Mouse (Mus musculus): ENCODE data around the gene Vps36. TPM values are rescaled to one million over a fixed set of nuclear protein-coding genes. Genes with fewer than 3 reads are reported as not detected.

The Vps36 gene
- polyA plus RNA-seq, 1 experiment from 2014 or later = 42.7 TPM

DNA sequence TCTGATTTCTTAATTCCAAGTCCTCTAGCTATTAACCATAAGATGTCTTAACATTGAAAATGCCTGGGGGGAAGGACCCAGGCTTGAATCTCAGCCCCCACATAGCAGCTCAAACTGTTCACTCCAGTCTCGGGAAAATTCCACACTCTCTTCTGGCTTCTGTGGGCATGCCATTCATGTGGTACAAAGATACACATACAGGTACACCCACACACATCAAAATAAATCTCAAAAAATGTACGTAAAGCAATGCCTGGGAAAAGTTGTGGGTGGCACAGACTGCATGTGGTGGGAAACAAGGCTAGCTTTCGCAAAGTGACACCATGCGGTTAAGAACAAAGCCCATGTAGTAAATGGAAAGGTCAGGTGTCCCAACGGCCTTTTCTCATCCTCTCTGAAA lies 23.4 kb upstream of the Vps36 start:
- Histone ChIP-seq H3K4me2 (no peak overlapping the region), H3K9ac (no peak overlapping the region), H3K27ac (no peak overlapping the region), H3K9me3 (no peaks in the 10 kb centered on the region), H3K27me3 (no peaks in the 10 kb centered on the region), H3K36me3 (replicated peaks) (peaks cover 36% of the 10 kb centered on the region), H3K4me1 (0 out of 2 replicates have a peak, but pooled peaks cover 4% of the 10 kb centered on the region), H3K4me3 (replicated peaks) (no peak overlapping the region)
- WGBS = 82% methylated on average over 5 of the region's 5 CpGs
- no peak for ATAC-seq (ENCODE audit: low FRiP score)

DNA sequence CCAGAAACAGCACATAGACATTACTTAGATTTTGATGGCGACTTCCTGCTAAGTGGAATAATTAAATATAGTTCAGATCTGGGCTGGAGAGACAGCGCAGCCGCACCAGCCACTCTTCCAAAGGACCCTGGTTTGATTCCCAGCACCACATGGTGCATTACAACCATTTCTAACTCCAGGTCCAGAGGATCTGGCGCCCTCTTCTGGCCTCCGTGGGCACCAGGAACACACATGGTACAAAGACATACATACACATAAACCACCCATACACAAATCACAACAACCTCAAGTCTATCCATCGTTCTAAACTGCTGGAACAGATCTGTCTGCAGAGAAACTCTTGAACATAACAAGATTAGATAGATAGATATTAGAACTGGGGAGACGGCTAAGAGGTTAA lies 16.6 kb upstream of the Vps36 start:
- Histone ChIP-seq H3K9ac (no peak overlapping the region), H3K9me3 (no peaks in the 10 kb centered on the region), H3K4me2 (no peak overlapping the region), H3K27me3 (no peaks in the 10 kb centered on the region), H3K36me3 (replicated peaks) (peaks cover 56% of the 10 kb centered on the region), H3K4me3 (replicated peaks) (no peak overlapping the region), H3K4me1 (no peaks in the 10 kb centered on the region), H3K27ac (no peak overlapping the region)
- ATAC-seq (ENCODE audit: low FRiP score) = no peak
- WGBS = 97% methylated on average over 7 of the region's 7 CpGs

DNA sequence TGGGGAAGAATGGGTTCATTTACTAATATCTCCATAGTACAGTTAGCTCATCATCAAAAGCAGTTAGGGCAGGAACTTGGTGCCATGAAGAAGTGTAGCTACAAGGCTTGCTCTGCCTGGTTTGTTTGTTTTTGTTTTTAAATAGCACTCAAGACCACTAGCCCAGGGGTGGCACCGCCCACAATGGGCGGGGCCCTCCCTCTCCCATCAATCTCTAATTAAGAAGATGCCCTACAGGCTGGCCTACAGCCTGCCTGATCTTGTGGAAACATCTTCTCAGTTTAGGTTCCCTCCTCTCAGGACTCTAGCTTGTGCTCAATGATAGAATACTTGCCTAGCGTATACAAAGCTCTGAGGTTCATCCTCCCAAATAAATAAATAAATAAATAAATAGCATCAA lies 7.7 kb upstream of the Vps36 start:
- Histone ChIP-seq H3K27me3 (no peaks in the 10 kb centered on the region), H3K27ac (peak overlapping the region; percentile 82), H3K9me3 (no peaks in the 10 kb centered on the region), H3K4me3 (replicated peaks) (peak overlapping the region; percentile 60), H3K9ac (peak overlapping the region; percentile 63), H3K36me3 (replicated peaks) (0 out of 2 replicates have a peak, but pooled peaks cover 3% of the 10 kb centered on the region), H3K4me1 (peaks cover 12% of the 10 kb centered on the region), H3K4me2 (peak overlapping the region; percentile 61)
- 0% methylated on average over 3 of the region's 3 CpGs for WGBS
- ATAC-seq (ENCODE audit: low FRiP score) = peak; percentile 75

DNA sequence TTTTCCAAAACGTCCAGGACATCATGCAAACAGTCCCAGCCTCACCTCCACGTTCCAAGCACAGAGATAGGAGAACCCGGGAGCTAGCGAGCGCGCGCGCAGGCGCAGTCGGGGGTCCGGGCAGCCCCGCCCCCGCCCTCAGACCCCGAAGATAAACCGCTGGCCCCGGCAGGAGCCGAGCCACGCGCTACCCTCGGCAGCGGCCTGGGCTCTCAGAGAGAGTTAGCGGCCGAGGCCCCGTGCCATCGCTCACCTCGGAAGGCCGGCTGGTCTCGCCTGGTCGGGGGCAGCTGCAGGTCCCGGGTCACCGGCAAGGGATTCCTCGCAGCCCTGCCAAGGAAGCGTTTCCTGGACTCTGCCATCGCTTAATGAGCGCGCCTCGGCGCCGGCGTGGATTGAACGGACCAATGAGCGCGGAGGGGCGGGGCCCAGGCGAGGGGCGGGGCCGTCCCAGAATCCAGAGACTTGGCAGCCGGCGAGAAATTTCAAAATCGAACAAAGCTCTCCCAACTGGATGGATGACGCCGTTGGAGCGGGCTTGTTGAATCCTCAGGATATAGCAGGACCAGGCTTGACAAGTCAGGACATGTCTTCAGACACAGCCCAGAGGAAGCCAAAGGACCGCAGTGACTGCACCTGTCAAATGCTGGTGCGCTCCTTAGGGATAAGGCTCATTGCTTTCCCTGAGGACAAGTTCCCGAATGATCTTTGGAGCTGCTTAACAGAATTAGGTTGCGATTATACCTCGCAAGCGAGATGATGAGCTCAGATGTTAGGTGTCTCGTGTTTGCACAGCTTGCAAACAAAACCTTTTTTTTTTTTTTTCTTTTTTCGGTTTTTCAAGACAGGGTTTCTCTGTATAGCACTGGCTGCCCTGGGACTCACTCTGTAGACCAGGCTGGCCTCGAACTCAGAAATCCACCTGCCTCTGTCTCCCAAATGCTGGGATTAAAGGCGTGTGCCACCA lies 6.9 kb upstream of the Vps36 start, which contains the start of gene Ckap2:
Gene Ckap2, minus strand, starts transcription at position 389 of the 967 bp plus-strand sequence.
- peak; percentile 98 for ATAC-seq (ENCODE audit: low FRiP score)

DNA sequence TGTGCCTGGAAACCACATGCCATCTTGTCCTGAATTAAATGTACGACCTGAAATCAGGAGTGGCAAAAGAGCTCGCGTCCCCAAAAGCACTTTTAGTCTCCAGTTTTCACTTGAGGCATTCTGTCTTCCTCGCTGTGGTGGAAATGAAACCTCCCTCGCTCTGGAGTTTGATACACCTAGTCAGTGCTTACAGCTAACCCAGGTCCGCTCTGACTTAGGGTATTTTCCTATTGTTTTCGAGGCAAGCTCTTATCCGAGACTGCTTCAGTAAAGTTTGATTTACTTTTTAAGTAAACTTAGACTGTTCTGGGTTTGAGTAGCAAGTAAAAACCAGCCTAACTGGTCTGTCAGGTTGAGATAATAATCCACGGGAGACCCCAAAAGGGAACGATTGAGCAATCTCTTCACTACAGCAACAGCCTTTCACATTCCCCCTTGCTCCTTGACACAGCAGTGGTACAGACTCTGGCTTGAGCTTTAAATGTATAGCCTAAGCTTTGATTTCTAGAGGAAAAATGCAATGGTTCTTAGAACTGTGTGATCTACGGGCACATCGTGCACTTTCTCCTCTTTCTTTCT lies 912 bp downstream of the Vps36 start:
- H3K4me3 ChIP-seq (replicated peaks) = peak overlapping the region; percentile 77
- H3K4me2 ChIP-seq = peak overlapping the region; percentile 66
- H3K9me3 ChIP-seq = no peaks in the 10 kb centered on the region
- WGBS = 18% methylated on average over 12 of the region's 12 CpGs
- peak overlapping the region; percentile 92 for H3K9ac ChIP-seq
- no peaks in the 10 kb centered on the region for H3K27me3 ChIP-seq
- ATAC-seq (ENCODE audit: low FRiP score) = peak; percentile 47; the same call in 1 of the 2 replicates
- H3K36me3 ChIP-seq (replicated peaks) = no peaks in the 10 kb centered on the region; the same call in 1 of the 2 replicates
- peaks cover 13% of the 10 kb centered on the region for H3K4me1 ChIP-seq
- peak overlapping the region; percentile 97 for H3K27ac ChIP-seq

More for the DNA sequence above, 6.9 kb upstream of the Vps36 start, which contains the start of gene Ckap2:
- peak within 1 kb of the TSS; percentile 61 for H3K4me2 ChIP-seq
- H3K9ac ChIP-seq = peak within 1 kb of the TSS; percentile 63
- 3% methylated on average over 63 of the region's 63 CpGs for WGBS
- no peaks in the 10 kb centered on the region for H3K27me3 ChIP-seq
- H3K27ac ChIP-seq = peak within 1 kb of the TSS; percentile 82
- no peaks in the 10 kb centered on the region for H3K9me3 ChIP-seq
- H3K4me3 ChIP-seq (replicated peaks) = peak within 1 kb of the TSS; percentile 60
- H3K36me3 ChIP-seq (replicated peaks) = no peaks in the 10 kb centered on the region
- H3K4me1 ChIP-seq = peaks cover 12% of the 10 kb centered on the region

DNA sequence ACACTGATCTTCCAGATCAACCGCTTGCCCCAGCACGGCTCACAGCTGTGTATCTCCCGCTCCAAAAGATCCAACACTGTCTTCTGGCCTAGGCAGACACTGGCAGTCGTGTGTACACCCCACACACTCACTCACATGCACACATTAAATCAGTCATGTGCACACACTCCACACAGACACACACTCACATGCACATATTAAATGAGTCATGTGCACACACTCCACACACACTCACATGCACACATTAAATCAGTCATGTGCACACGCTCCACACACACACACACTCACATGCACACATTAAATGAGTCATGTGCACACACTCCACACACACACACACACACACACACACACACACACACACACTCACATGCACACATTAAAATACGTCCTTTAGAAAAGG lies 5.3 kb downstream of the Vps36 start:
- 96% methylated on average over 6 of the region's 6 CpGs for WGBS

DNA sequence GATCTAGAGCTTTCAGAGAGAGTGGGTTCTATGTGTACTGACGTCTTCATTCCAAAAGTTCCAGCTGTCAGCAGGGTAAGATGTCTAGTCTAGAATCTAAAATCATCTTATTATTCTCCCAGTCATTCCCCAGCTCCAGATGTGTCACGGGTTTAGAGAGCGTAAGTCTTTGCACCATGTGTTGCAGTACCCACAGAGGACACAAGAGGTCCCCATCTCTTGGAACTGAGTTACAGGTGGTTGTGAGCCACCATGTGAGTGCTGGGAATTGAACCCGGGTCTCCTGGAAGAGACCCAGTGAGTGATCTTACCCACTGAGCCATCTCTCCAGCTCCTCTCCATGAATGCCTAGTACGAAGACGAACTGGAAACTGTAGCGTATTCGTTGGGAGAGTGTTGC lies 6.9 kb downstream of the Vps36 start:
- no peak for ATAC-seq (ENCODE audit: low FRiP score)
- Histone ChIP-seq H3K9me3 (no peaks in the 10 kb centered on the region; the same call in 1 of the 2 replicates), H3K9ac (no peak overlapping the region), H3K27ac (no peak overlapping the region), H3K4me3 (replicated peaks) (no peak overlapping the region), H3K36me3 (replicated peaks) (peaks cover 25% of the 10 kb centered on the region), H3K27me3 (no peaks in the 10 kb centered on the region), H3K4me1 (peaks cover 3% of the 10 kb centered on the region), H3K4me2 (no peak overlapping the region)
- WGBS = 97% methylated on average over 8 of the region's 8 CpGs

More for the DNA sequence above, 5.3 kb downstream of the Vps36 start:
- Histone ChIP-seq H3K9me3 (no peaks in the 10 kb centered on the region; the same call in 1 of the 2 replicates), H3K9ac (no peak overlapping the region), H3K36me3 (replicated peaks) (peaks cover 25% of the 10 kb centered on the region), H3K4me2 (no peak overlapping the region), H3K4me3 (replicated peaks) (no peak overlapping the region), H3K4me1 (peaks cover 13% of the 10 kb centered on the region), H3K27ac (no peak overlapping the region), H3K27me3 (no peaks in the 10 kb centered on the region)
- no peak for ATAC-seq (ENCODE audit: low FRiP score)

DNA sequence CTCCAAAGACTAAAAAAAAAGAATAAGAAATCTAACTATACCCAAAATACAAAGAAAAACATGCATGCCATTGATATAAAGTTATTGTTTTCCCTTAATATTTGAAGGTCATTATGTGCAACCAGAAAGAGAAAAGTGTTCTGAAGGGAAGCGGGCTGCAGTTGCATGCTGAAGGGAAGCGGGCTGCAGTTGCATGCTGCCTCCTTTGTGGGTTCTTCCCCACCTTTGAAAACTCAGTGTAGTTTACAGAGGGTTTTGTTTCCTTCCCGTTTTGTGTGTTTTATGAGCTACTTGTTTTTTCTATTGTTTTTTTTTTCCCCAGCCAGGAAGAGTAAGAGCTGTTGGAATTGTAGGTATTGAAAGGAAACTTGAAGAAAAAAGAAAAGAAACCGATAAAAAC lies 14.9 kb downstream of the Vps36 start:
- Histone ChIP-seq H3K9me3 (no peaks in the 10 kb centered on the region), H3K27ac (no peak overlapping the region), H3K36me3 (replicated peaks) (peaks cover 37% of the 10 kb centered on the region), H3K4me1 (no peaks in the 10 kb centered on the region), H3K4me2 (no peak overlapping the region), H3K9ac (no peak overlapping the region), H3K4me3 (replicated peaks) (no peak overlapping the region), H3K27me3 (no peaks in the 10 kb centered on the region)
- 83% methylated on average over 4 of the region's 4 CpGs for WGBS
- ATAC-seq (ENCODE audit: low FRiP score) = no peak

DNA sequence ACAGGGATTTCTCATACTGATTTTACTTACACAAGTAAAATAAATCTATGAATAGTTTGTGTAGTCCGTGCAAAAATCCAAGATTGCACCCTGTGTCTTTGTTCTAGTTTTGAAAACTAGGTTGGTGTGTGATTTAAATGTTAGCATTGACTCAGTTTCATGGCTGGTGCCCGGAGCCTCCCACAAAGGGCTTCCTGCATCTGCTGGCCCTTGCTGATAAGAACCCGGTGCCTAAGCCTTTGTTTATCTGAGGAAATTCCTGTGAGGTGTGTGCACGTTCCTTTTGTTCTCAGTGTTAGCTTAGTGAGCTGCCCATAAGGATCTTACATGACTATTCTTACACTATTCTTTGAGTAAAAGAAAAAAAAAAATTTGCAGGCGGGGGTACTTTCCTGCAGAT lies 16.4 kb downstream of the Vps36 start:
- Histone ChIP-seq H3K27me3 (no peaks in the 10 kb centered on the region), H3K4me2 (no peak overlapping the region), H3K9ac (no peak overlapping the region), H3K36me3 (replicated peaks) (peaks cover 39% of the 10 kb centered on the region), H3K4me1 (no peaks in the 10 kb centered on the region), H3K27ac (no peak overlapping the region), H3K9me3 (no peaks in the 10 kb centered on the region), H3K4me3 (replicated peaks) (no peak overlapping the region)
- WGBS = 55% methylated on average over 5 of the region's 5 CpGs
- no peak for ATAC-seq (ENCODE audit: low FRiP score)

DNA sequence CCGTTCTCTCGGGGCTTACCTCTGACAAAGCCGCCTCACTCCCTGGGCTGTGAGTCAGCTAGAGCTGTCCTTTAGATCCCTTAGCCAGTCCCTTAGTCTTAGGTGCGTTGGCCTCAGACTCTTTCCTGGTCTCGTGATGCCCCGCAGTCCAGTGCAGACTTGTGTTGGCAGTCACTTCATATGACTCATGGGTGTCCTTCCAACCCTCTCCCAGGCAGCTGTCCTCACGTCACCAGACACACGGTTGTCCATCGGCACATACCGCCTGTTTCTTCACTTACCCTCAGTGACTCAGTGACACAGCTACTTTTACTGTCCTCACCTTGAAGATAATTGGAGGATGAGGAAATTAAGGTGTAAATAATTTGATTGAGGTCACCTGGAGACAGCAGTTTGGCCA lies 22.2 kb downstream of the Vps36 start:
- no peak overlapping the region for H3K4me3 ChIP-seq (replicated peaks)

DNA sequence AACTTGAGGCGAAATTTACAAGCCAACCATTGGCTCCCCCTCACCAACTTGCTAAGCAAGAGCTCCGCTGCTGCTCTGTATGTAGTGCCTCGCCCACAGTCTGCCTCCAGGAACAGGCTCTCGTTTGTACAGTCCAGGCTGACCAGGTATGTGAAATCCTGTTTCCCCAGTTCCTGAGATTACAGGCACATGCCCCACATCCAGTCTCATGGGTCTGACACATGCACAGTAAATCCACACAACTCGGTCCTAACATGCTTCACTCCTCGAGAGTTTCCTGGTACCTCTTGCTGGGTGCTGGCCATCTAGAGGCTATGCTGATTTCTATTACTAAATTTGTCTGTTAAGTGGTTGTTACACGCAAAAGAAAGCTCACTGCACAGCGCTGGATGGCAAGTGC lies 33.8 kb downstream of the Vps36 start:
- H3K27ac ChIP-seq = no peak overlapping the region
- H3K4me3 ChIP-seq (replicated peaks) = no peak overlapping the region
- peaks cover 19% of the 10 kb centered on the region for H3K36me3 ChIP-seq (replicated peaks)
- H3K4me2 ChIP-seq = no peak overlapping the region
- peaks cover 24% of the 10 kb centered on the region for H3K27me3 ChIP-seq
- H3K4me1 ChIP-seq = peaks cover 11% of the 10 kb centered on the region
- no peak overlapping the region for H3K9ac ChIP-seq
- no peak for ATAC-seq (ENCODE audit: low FRiP score)
- no peaks in the 10 kb centered on the region for H3K9me3 ChIP-seq
- WGBS = 66% methylated on average over 8 of the region's 8 CpGs

More for the DNA sequence above, 22.2 kb downstream of the Vps36 start:
- no peak overlapping the region for H3K27ac ChIP-seq
- no peak overlapping the region for H3K4me2 ChIP-seq
- 95% methylated on average over 10 of the region's 10 CpGs for WGBS
- no peaks in the 10 kb centered on the region for H3K9me3 ChIP-seq
- no peak for ATAC-seq (ENCODE audit: low FRiP score)
- H3K36me3 ChIP-seq (replicated peaks) = peaks cover 70% of the 10 kb centered on the region
- H3K4me1 ChIP-seq = no peaks in the 10 kb centered on the region
- H3K9ac ChIP-seq = no peak overlapping the region
- H3K27me3 ChIP-seq = no peaks in the 10 kb centered on the region

DNA sequence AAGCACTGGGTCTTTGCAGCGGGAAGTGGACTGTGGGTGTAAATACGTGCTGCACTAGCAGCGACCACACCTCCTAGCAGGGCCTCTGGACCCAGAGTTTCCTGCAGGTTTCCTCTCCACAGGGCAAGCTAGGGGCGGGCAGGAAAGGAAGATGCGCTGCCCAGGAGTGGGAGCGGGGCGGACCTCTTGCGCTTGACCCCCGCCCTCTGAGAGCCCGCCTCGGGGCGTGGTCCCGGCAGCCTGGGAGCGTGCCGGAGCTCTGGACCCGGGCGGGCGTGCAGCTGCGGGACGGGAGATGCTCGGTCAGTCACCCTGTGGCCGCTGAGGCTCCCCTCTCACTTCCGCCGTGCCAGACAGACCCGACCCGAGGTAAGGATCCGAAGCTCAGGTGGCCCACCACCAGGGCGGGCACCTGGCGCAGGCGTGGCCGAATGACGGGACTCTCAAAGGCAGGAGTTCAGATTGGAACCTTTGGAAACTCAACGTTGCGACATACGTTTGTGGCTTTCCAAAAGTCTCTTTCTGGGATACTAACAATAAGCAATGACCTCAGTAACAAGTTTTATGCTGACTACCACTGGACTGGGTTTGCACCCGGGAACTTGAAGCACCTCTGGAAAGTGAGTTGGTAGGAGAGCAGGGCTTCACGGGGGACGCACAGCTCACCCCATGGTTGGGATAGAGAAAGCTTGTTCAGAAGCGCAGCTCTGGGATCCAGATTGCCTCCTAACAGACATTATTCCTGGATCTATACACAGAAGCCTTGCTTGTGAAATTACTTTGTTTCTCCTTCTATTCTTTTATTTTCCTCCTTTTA lies 34.7 kb downstream of the Vps36 start, which contains the start of gene Thsd1:
Gene Thsd1, plus strand, starts transcription at position 253 of the 817 bp plus-strand sequence.
- peaks cover 14% of the 10 kb centered on the region for H3K36me3 ChIP-seq (replicated peaks)
- peak; percentile 74 for ATAC-seq (ENCODE audit: low FRiP score)
- peaks cover 24% of the 10 kb centered on the region for H3K27me3 ChIP-seq
- H3K9ac ChIP-seq = peak within 1 kb of the TSS; percentile 63
- under 1% methylated on average over 39 of the region's 39 CpGs for WGBS
- no peaks in the 10 kb centered on the region for H3K9me3 ChIP-seq
- peak within 1 kb of the TSS; percentile 94 for H3K4me2 ChIP-seq
- H3K27ac ChIP-seq = no peak within 1 kb of the TSS
- H3K4me1 ChIP-seq = peaks cover 11% of the 10 kb centered on the region
- peak within 1 kb of the TSS; percentile 52 for H3K4me3 ChIP-seq (replicated peaks)

Measured in forebrain, embryonic 12.5 days (tissue).